15 mouse cellular contexts compared by ENCODE assay signal in the genomic region with DNA sequence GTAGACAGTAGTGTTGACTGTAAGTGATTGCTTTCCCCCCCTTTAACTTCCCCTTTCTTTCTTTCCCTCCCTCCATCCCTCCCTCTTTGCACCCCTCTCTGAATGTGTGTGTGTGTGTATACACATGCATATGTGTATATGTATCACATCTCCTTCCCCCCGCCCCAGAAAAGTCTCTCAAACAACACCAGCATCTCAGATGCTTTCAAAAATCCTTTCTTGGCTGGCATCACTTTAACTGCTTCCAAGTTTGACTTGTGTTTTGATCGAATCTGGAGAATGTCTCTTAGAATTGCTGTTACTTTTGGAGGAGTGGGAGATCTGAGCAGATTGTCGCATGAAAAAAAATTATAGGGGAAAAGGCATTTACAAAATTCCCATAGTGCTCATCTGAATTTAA.
"Had no signal": no experiment of that assay in that cellular context is flagged by ENCODE, and none has a peak within 500 bp of the region (broad histone marks: within the 10 kb centered on the region; RNA-seq: fewer than 3 reads in every experiment).

No protein-coding gene starts in this region.

- H3K4me1 ChIP-seq: neural tube, embryonic 15.5 days; stomach, embryonic 15.5 days had no signal

- H3K4me3 ChIP-seq: neural tube, embryonic 15.5 days; stomach, embryonic 15.5 days had no signal

- H3K4me2 ChIP-seq: neural tube, embryonic 15.5 days; stomach, embryonic 15.5 days had no signal

- H3K36me3 ChIP-seq: neural tube, embryonic 15.5 days; stomach, embryonic 15.5 days had no signal

- H3K9ac ChIP-seq: neural tube, embryonic 15.5 days; stomach, embryonic 15.5 days had no signal

- DNase-seq: retina, postnatal 1 day; right cerebral cortex, adult 18-20 months; right cerebral cortex, postnatal 14 days; right cerebral cortex, postnatal 25 days; right cerebral cortex, postnatal 4 days; spleen, adult 18-20 months; thymus, adult 18-20 months; thymus, adult 2 months; thymus, postnatal 14 days; thymus, postnatal 25 days; thymus, postnatal 36 days; thymus, postnatal 4 days had no signal

- H3K27me3 ChIP-seq: neural tube, embryonic 15.5 days; stomach, embryonic 15.5 days had no signal

- H3K27ac ChIP-seq: neural tube, embryonic 15.5 days; stomach, embryonic 15.5 days; stomach, postnatal 0 days had no signal

- H3K9me3 ChIP-seq: neural tube, embryonic 15.5 days; stomach, embryonic 15.5 days had no signal
